Mouse (Mus musculus) left cerebral cortex, postnatal 10 days (tissue): ENCODE data around the gene Utp3. TPM values are rescaled to one million over a fixed set of nuclear protein-coding genes. Genes with fewer than 3 reads are reported as not detected.

Source experiments
- DNase-seq, 2 experiments: peaks; one replicate each; pipeline ENCODE4 v3.0.0; 2021 to 2022; ENCODE audit warnings: low spot score in 2 of 2, mixed read lengths in 1 of 2; ENCODE audit errors: extremely low spot score in 1 of 2
- intact Hi-C: fragments of 180-260 bp; cut with DNase I; formaldehyde crosslinking; loops from one replicate; pipeline ENCODE4 v1.15.1; 2025
- total RNA-seq, 2 experiments: library from RNA; stranded (reverse); gene quantifications; 2 replicates each; pipeline ENCODE4 v1.2.3; 2021

Utp3 gene
- total RNA-seq, 2 experiments from 2014 or later = 24.6 to 28.0 TPM

DNA sequence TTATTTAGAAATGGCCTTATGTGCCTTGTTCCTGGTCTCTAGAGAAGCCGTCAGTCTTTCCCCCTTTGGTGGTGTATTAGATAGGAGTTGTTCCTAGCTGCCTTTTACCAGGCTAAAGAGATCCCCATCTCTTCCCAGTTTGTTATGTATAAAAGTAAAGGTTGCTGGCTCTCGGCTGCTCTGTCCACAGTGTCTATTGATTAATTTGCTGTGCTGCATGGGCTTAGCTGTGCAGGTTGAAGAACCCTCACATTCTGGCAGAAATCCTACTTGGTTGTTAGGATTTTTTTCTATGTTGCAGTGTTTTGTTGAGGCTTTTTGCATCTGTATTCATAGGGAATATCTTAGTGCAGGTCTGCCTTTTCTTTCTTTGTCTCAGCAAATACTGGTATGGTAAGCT is 47.8 kb downstream of the Utp3 start:
- DNase-seq = no peak
- intact Hi-C loops = no loop called here

DNA sequence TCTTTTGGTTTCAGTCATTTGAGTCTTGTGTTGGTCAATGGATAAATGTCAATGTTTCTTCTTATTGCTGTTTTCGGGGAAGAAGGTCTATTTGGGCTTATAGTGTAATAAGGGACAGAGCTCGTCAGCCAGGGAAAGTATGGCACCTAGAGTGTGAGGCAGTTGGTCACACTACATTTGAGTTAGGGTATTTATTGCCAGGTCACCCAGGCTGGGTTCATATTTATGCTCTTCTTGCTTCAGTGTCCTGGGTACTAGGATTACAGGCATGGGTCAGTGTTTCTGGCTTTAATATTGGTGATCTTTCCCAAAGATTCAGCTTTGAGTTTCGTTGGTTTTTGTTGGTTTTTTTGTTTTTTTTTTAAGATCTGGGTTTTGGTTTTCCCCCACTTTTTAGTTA is 48.5 kb downstream of the Utp3 start:
- no peak for DNase-seq

DNA sequence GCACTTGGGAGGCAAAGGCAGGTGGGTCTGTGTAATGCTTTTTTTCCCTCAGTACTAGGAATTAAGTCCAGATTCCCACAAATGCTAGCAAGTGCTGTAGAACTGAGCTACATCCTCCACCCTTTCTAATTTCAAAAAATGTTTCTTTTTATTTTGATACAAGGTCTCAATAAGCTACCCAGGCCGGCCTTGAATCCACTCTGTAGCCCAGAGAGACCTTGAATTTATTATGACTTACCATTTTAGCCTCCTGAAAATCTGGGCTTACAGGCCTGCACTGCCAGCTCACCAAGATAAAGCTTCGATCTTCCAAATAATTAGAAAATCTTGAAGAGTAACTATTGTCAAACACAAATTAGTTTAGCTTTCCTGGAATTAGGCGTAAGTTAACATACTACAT is 49.8 kb downstream of the Utp3 start:
- no peak for DNase-seq
- intact Hi-C loops = no loop called here

More for the DNA sequence above, 48.5 kb downstream of the Utp3 start:
- intact Hi-C loops = no loop called here

DNA sequence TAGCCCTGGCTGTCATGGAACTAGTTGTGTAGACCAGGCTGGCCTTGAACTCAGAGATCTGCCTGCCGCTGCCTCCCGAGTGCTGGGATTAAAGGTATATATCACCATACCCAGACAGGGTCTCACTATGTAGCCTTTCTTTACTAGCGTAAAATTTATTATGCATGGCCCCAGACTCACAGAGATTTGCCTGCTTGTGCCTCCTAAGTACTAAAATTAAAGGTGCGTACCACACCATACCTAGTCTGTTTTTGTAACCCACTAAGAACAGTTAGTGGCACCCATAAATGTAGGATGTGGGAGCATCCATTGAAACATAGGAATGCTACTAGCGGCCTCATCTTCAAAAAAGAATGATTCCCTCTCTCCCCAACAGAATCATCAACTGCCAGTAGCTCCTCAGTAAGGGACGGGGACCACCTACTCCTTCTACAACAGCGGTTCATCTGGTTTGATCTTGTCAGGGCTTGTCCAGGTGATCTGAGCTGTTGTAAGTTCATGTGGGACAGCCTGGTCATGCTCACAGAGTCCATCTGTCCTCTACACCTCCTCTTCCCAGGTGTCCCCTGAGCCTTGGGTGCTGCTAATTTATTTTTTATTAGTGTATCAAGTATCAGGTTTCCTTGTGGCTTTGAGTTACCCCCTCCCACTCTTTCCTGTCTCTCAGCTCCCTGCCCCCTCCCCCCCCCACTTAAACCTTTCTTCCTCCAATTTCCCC is 50.5 kb downstream of the Utp3 start:
- intact Hi-C loops = no loop called here
- DNase-seq = no peak

Other genes with a start within 250 kb of the Utp3 start
- not detected for gene Prol1, start 237.2 kb upstream of the Utp3 start, total RNA-seq
- not detected for gene Amtn, start 178.4 kb upstream of the Utp3 start, total RNA-seq
- gene Ambn, start 98.5 kb upstream of the Utp3 start, total RNA-seq = not detected
- not detected for gene Enam, start 66.5 kb upstream of the Utp3 start, total RNA-seq
- under 1 TPM; 0.39 to 0.49 TPM for gene Jchain, start 26.6 kb upstream of the Utp3 start, total RNA-seq
- gene Rufy3, start 10.6 kb downstream of the Utp3 start, total RNA-seq = 100 to 1,000 TPM; 217 to 229 TPM
- gene Grsf1, start 121.7 kb downstream of the Utp3 start, total RNA-seq = 10 to 100 TPM; 79.8 to 84.1 TPM
- 10 to 100 TPM; 32.3 to 35.2 TPM for gene Mob1b, start 166.4 kb downstream of the Utp3 start, total RNA-seq
- 10 to 100 TPM; 19.5 to 20.3 TPM for gene Dck, start 210.5 kb downstream of the Utp3 start, total RNA-seq